Mouse (Mus musculus) C2C12 (cell line): ENCODE measurements at regions not wholly inside any gene's neighbourhood (a gene's known extent, or its start where the extent isn't known, plus 50 kb on each side); places are given as distances from the start of the nearest gene placed in this dataset.

ENCODE experiments used
- CEBPB ChIP-seq: IDR thresholded peaks from one replicate; pipeline ENCODE4 v1.6.1; 2011; ENCODE audit warnings: low read depth, mild to moderate bottlenecking, control low read depth, moderate library complexity
- CTCF ChIP-seq: IDR thresholded peaks from one replicate; pipeline ENCODE4 v1.5.1; 2011; ENCODE audit not compliant: control insufficient read depth, insufficient read depth, insufficient read length
- MAX ChIP-seq: IDR thresholded peaks from one replicate; pipeline ENCODE4 v1.6.1; 2011; ENCODE audit warnings: mild to moderate bottlenecking, control low read depth
- MYOD1 ChIP-seq: IDR thresholded peaks from one replicate; pipeline ENCODE4 v1.6.1; 2011; ENCODE audit warnings: low read depth; ENCODE audit not compliant: control insufficient read depth, insufficient read length
- USF1 ChIP-seq: IDR thresholded peaks from one replicate; pipeline ENCODE4 v1.6.1; 2011; ENCODE audit warnings: low read depth, mild to moderate bottlenecking, control low read depth, moderate library complexity

GRCm38 (mm10) chr2:171840058-171840713, 203.1 kb downstream of the Cbln4 start:
- TF ChIP-seq CTCF: no peak
- no peak for TF ChIP-seq MAX
- TF ChIP-seq USF1: no peak
- TF ChIP-seq CEBPB: no peak
- TF ChIP-seq MYOD1: no peak
